Mouse (Mus musculus): ENCODE results near the gene St6galnac3.

GRCm38 (mm10) chr3:153458593-153458992 is 266.4 kb downstream of the St6galnac3 start:
- TF ChIP-seq CTCF (IDR thresholded peaks at IDR 0.05; ENCODE audit: control insufficient read depth, insufficient read depth, low read length): no peak
- no peak for TF ChIP-seq POLR2A (IDR thresholded peaks at IDR 0.05; ENCODE audit: borderline replicate concordance, control insufficient read depth, low read depth, low read length)

Measured in bone marrow, adult 2 months (tissue).